Mouse (Mus musculus) splenic B cell, adult 2 months (primary cell): ENCODE results near the gene Ppargc1a.

ENCODE experiments used
- DNase-seq: peaks from one replicate; pipeline ENCODE4 v3.0.0-alpha.2; 2011; ENCODE audit warnings: low read depth, low spot score
- H3K27me3 ChIP-seq: 2 replicates; pipeline ENCODE4 v1.6.1; 2012; ENCODE audit warnings: mild to moderate bottlenecking, low read length, moderate library complexity, mixed read lengths; ENCODE audit not compliant: control insufficient read depth, poor library complexity, insufficient read depth, severe bottlenecking
- H3K36me3 ChIP-seq: 2 replicates; pipeline ENCODE4 v1.6.1; 2012; ENCODE audit warnings: mild to moderate bottlenecking, low read length, moderate library complexity, mixed read lengths; ENCODE audit not compliant: control insufficient read depth, poor library complexity, insufficient read depth, severe bottlenecking

Ppargc1a gene

GRCm38 (mm10) chr5:51541557-51541956, 26.0 kb downstream of the Ppargc1a start:
- no peak for DNase-seq
- no peaks in the 10 kb centered on the region for H3K36me3 ChIP-seq
- H3K27me3 ChIP-seq: no peaks in the 10 kb centered on the region

GRCm38 (mm10) chr5:51540816-51541215, 26.7 kb downstream of the Ppargc1a start:
- H3K27me3 ChIP-seq: no peaks in the 10 kb centered on the region
- no peaks in the 10 kb centered on the region for H3K36me3 ChIP-seq
- DNase-seq: no peak

- no peaks in the 10 kb centered on the region for H3K36me3 ChIP-seq
- no peak for DNase-seq
Measured at GRCm38 (mm10) chr5:51539563-51539962, 28.0 kb downstream of the Ppargc1a start.

GRCm38 (mm10) chr5:51538319-51538718, 29.2 kb downstream of the Ppargc1a start:
- Histone ChIP-seq H3K36me3 (no peaks in the 10 kb centered on the region), H3K27me3 (no peaks in the 10 kb centered on the region)
- no peak for DNase-seq

More at GRCm38 (mm10) chr5:51539563-51539962, 28.0 kb downstream of the Ppargc1a start:
- no peaks in the 10 kb centered on the region for H3K27me3 ChIP-seq

- DNase-seq: no peak
- Histone ChIP-seq H3K36me3 (no peaks in the 10 kb centered on the region), H3K27me3 (no peaks in the 10 kb centered on the region)
Measured at GRCm38 (mm10) chr5:51537646-51538030, 29.9 kb downstream of the Ppargc1a start.

- DNase-seq: no peak
- Histone ChIP-seq H3K27me3 (no peaks in the 10 kb centered on the region), H3K36me3 (no peaks in the 10 kb centered on the region)
Measured at GRCm38 (mm10) chr5:51537009-51537645, 30.4 kb downstream of the Ppargc1a start.

GRCm38 (mm10) chr5:51534456-51534855, 33.1 kb downstream of the Ppargc1a start:
- Histone ChIP-seq H3K36me3 (no peaks in the 10 kb centered on the region), H3K27me3 (no peaks in the 10 kb centered on the region)
- DNase-seq: no peak

- Histone ChIP-seq H3K36me3 (no peaks in the 10 kb centered on the region), H3K27me3 (no peaks in the 10 kb centered on the region)
- DNase-seq: no peak
Measured at GRCm38 (mm10) chr5:51531286-51531685, 36.2 kb downstream of the Ppargc1a start.

GRCm38 (mm10) chr5:51529444-51529843, 38.1 kb downstream of the Ppargc1a start:
- DNase-seq: no peak
- Histone ChIP-seq H3K36me3 (no peaks in the 10 kb centered on the region), H3K27me3 (no peaks in the 10 kb centered on the region)

GRCm38 (mm10) chr5:51528165-51528498, 39.4 kb downstream of the Ppargc1a start:
- Histone ChIP-seq H3K27me3 (no peaks in the 10 kb centered on the region), H3K36me3 (no peaks in the 10 kb centered on the region)
- no peak for DNase-seq

GRCm38 (mm10) chr5:51527498-51528164, 39.9 kb downstream of the Ppargc1a start:
- DNase-seq: no peak
- no peaks in the 10 kb centered on the region for H3K36me3 ChIP-seq

GRCm38 (mm10) chr5:51525858-51526257, 41.7 kb downstream of the Ppargc1a start:
- DNase-seq: no peak
- Histone ChIP-seq H3K27me3 (no peaks in the 10 kb centered on the region), H3K36me3 (no peaks in the 10 kb centered on the region)

More at GRCm38 (mm10) chr5:51527498-51528164, 39.9 kb downstream of the Ppargc1a start:
- no peaks in the 10 kb centered on the region for H3K27me3 ChIP-seq

- H3K27me3 ChIP-seq: no peaks in the 10 kb centered on the region
- no peak for DNase-seq
- no peaks in the 10 kb centered on the region for H3K36me3 ChIP-seq
Measured at GRCm38 (mm10) chr5:51520807-51521206, 46.7 kb downstream of the Ppargc1a start.

GRCm38 (mm10) chr5:51517440-51518187, 49.9 kb downstream of the Ppargc1a start:
- no peaks in the 10 kb centered on the region for H3K27me3 ChIP-seq
- no peaks in the 10 kb centered on the region for H3K36me3 ChIP-seq
- DNase-seq: no peak

- no peaks in the 10 kb centered on the region for H3K36me3 ChIP-seq
- H3K27me3 ChIP-seq: no peaks in the 10 kb centered on the region
- DNase-seq: no peak
Measured at GRCm38 (mm10) chr5:51504654-51505053, 62.9 kb downstream of the Ppargc1a start.
